Mouse (Mus musculus) Patski (cell line): ENCODE data around the gene Trim13. TPM values are rescaled to one million over a fixed set of nuclear protein-coding genes. Genes with fewer than 3 reads are reported as not detected.
"Not testable (repeated sequence)": the region's sequence is repeated elsewhere in the genome, so short reads cannot be mapped to it uniquely, and the experiment has no call there.

Experiments
- ATAC-seq: fragments of 100-300 bp; one replicate; pipeline ENCODE4 v1.8.0; 2021
- CTCF ChIA-PET: fragments of 350-600 bp; sonication (Branson Sonifier 250); formaldehyde crosslinking; loops from one replicate; lab custom pipeline; 2022; ENCODE audit warnings: inconsistent platforms; lab: Charles Lee
- POLR2A ChIA-PET: fragments of 350-600 bp; sonication (Branson Sonifier 250); formaldehyde crosslinking; loops from one replicate; lab custom pipeline; 2022; ENCODE audit warnings: antibody characterized with exemption, inconsistent platforms; lab: Charles Lee
- DNase-seq: peaks from one replicate; pipeline ENCODE4 v3.0.0-alpha.2; 2011; ENCODE audit warnings: low read depth, low spot score
- H3K27me3 ChIP-seq: fragments of 371-371 bp; one replicate; pipeline ENCODE4 v1.5.1; 2021
- CTCF ChIP-seq: fragments of 100-300 bp; IDR thresholded peaks from one replicate; pipeline ENCODE4 v1.5.1; 2021
- in situ Hi-C: fragments of 300-500 bp; cut with MboI; formaldehyde crosslinking; loops from 3 replicates; pipeline ENCODE4 v1.11.1; 2018; ENCODE audit warnings: low pct_unique_long_range_greater_than_20kb, mixed read lengths
- polyA plus RNA-seq: library from polyadenylated mRNA; unstranded; gene quantifications from one replicate; pipeline ENCODE4 v1.2.3, GENCODE M21; 2021

Gene Trim13
- polyA plus RNA-seq, 1 experiment from 2014 or later, result 13.2 TPM

DNA sequence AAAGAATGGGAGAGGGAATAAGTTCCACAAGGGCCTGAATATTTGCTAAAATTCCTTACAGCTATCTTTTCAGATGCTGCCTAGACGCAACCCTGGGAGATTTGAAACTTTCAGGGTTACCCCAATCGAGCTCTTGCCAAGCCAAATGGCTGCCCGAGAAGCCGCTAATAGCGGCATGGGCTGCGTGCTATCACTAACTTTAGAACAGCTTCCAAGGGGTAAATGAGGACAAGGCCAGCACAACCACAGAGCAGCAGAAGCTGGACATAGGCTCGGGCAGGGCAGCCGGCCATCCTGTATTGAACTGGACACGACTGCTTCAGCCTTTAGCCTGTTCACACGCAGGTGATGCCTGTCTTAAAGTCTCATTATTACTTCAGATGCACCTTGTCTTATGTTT lies 23.0 kb upstream of the Trim13 start:
- ChIA-PET CTCF (no interaction called here), POLR2A (no interaction called here)
- H3K27me3 ChIP-seq, result no peaks in the 10 kb centered on the region
- DNase-seq, result no peak
- no peak for TF ChIP-seq CTCF
- in situ Hi-C loops, result no loop called here
- ATAC-seq, result no peak

DNA sequence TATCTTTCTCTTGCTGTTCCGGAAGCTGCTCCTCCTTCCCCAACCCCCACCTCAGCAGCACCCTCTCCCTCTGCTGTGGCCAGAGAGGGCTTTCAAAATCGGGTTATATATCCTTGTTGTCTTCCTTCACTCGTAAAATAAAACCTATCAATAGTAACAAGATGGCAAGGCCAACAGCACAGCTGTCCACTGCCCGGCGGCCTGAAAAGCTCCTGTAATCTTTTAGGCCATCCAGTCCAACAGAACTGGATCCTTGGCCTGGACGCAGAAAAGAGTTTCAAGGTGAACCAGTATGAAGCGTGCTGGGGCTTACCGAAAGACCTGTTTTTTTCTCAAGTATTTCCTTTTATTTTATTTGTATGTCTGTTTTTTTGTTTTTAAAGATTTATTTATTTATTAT lies 22.1 kb upstream of the Trim13 start:
- CTCF ChIA-PET, result no interaction called here
- ATAC-seq, result no peak
- H3K27me3 ChIP-seq, result no peaks in the 10 kb centered on the region
- POLR2A ChIA-PET, result no interaction called here
- DNase-seq, result no peak
- in situ Hi-C loops, result no loop called here
- TF ChIP-seq CTCF, result no peak

DNA sequence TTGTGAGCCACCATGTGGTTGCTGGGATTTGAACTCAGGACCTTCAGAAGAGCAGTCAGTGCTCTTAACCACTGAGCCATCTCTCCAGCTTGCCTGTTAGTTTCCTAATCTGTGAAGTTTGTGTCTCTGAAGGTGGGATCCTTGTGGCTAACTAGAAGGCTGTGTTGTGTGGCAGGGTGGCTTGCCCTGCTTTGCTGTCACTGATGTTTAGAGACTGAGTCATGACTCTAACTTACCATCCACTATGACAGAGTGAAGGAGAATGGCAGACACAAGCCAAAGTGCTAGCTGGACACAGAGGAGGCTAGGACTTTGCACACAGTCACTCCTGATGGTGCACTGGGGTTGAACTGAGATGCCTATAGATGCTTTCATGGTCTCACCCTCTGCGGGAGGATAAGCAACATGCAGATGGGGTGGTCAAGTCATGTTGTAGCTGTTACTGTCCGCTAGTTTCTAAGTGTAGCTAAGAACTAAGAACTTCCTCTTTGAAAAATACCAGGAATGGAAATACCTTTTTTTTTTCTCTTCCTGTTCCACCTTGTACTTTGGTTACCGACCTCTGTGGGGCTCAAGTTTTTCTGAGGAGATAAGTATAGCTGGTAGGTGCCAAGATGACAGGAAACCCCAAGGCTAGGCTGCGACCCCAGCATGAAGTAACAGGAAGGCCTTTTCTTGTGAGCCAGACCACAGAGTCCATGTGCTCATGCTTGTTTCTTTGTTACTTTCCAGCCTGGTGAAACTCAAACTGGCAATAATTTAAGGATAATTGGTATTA lies 8.6 kb upstream of the Trim13 start:
- POLR2A ChIA-PET, result no interaction called here

DNA sequence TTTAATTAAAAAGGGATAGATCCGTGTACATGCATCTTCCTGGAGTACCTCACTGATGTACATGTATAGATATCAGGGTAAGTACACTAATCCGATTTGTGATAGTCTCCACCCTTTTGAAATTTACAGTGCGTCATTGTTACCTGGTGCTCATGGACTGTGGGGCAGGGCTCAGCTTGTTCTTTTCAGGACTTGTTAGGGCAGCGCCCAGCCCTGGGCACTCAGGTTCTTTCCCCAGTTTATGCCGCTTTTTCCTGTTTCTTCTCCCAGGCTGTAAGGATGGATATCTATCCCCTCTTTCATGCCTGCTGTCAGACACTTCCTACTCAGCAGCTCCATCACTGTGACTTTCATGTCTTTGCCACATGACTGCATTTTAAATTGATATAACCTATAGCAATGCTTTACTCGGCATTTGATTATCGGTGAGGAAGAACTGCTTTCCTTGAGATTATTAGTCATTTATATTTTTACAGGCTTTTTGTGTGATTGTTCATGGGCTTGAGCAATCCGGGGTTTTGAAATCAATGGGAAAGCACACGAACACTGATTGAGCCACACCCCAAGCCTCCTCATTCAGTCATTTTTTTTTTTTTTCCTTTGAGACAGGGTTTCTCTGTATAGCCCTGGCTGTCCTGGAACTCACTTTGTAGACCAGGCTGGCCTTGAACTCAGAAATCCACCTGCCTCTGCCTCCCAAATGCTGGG lies 1.2 kb upstream of the Trim13 start:
- no peak for ATAC-seq
- CTCF ChIA-PET, result no interaction called here
- no peaks in the 10 kb centered on the region for H3K27me3 ChIP-seq
- TF ChIP-seq CTCF, result no peak
- in situ Hi-C loops, result no loop called here
- POLR2A ChIA-PET, result no interaction called here
- no peak for DNase-seq

More for the DNA sequence above, 8.6 kb upstream of the Trim13 start:
- peaks cover 3% of the 10 kb centered on the region for H3K27me3 ChIP-seq
- ATAC-seq (no peak), DNase-seq (no peak)
- in situ Hi-C loops, result no loop called here
- CTCF ChIA-PET, result no interaction called here
- TF ChIP-seq CTCF, result no peak

DNA sequence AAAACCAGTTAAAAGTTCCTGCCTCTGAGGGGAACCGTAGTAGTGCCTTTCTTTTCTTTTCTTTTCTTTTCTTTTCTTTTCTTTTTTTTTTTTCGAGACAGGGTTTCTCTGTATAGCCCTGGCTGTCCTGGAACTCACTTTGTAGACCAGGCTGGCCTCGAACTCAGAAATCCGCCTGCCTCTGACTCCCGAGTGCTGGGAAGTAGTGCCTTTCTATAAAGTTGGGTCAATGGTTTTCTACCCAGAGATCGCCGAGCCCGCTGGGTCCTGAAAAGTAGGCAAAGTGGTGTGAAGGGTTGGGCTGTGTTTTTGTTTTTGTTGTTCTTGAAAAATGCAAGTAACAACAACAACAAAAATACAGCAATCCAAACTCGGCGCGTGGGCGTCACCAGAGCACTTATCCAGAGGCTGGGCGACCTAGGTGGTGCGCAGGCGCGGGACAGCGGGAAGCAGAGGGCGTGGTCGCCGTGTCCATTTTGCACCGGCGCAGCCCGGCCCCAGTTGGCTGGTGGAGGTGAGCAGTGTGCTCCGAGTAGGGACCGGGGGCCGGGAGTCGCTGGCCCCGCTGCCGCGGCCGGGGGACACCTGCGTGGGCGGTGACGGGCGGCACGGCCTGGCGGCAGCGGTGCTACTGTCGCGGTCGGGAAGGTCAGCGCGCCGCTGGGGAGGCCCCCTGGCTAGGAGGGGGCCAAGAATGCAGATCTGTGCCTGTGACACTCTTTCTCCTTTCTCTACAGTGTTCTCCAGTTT lies 1.2 kb downstream of the Trim13 start:
- H3K27me3 ChIP-seq, result no peaks in the 10 kb centered on the region
- CTCF ChIA-PET, result no interaction called here
- peak; percentile 24 for DNase-seq
- no peak for TF ChIP-seq CTCF
- in situ Hi-C loops, result no loop called here
- peak; percentile 82 for ATAC-seq
- POLR2A ChIA-PET, result interaction anchor here (1.0 to 1.5 kb wide), 2 partner anchors 8 to 9 kb away, joined by 3 to 4 read pairs; partner anchors contain the start of gene Kcnrg

DNA sequence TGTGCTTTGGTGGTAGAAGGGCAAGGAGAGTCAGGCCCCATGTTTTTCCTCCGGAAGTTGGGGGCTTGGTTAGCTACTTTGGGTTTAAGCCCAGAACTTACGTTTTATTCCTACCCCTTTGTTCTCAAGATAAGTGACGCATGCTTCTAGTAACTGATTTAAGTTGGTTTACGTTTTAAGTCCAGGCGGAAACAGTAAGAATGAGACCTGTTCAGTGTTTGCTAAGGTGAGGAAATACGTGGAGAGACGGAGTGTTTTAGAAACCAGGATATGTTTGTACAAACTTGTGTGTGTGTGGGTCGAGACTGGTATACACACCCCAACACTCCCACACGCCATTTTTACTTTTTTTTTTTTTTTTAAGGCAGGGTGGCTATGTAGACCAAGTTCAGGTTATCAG lies 3.3 kb downstream of the Trim13 start:
- CTCF ChIA-PET, result interaction anchor here (1.2 kb wide), 2 partner anchors 9 to 30 kb away, joined by 3 to 4 read pairs; no protein-coding TSS in a partner anchor
- no peaks in the 10 kb centered on the region for H3K27me3 ChIP-seq
- ATAC-seq (no peak), DNase-seq (no peak)
- TF ChIP-seq CTCF, result no peak
- POLR2A ChIA-PET, result no interaction called here
- in situ Hi-C loops, result no loop called here

DNA sequence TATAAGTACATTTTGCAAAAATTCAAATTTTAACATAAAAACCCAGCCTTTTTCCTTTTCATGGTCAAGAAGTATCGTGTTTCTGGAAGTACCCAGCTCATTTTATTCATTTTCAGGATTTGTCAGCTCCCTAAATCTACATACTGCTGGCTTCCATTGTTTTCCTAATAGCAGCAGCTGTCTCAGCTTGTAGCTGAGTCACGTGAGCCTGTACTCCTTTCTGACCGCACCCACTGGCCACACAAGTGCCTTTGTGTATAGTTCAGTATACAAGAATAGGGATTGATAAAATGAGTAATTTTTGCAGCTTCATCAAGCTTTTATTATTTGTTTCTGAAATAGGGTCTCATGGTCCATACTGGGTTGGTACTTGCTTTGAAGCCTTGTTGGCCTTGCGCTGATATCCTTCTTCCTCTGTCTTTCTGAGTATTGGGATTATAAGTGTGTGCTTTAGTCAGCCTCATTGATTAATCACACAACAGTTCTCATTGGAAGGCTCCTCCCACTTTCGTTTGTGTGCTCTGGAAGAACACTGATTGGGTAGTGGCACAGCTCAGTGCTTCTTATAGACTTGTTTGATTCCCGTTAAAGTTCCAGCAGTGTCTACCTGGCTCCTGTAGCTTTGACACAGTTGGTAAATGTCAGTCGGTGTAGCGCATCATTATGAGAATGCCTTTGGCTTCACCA lies 5.2 kb downstream of the Trim13 start:
- POLR2A ChIA-PET, result no interaction called here
- CTCF ChIA-PET, result no interaction called here
- DNase-seq (no peak), ATAC-seq (no peak)
- in situ Hi-C loops, result no loop called here
- no peak for TF ChIP-seq CTCF
- no peaks in the 10 kb centered on the region for H3K27me3 ChIP-seq

DNA sequence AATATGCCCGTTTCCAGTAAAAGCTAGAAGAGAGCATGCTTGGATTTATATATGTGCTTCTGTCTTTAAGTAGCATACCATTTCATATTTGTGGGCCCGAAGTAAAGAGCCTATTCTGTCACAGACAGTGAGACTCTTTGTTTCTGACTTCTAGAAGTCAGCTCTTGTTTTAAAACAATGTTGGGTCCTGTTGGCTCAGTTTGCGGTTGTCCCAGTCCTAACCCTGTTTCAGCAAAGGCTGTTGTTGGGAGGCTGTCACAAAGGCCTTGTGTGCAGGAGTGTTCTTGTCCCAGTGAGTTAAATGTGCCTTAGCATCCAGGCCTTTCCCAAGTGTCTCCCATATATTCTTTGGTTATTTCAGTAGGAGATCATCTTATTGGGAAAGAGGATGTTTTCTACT lies 6.0 kb downstream of the Trim13 start:
- POLR2A ChIA-PET, result no interaction called here
- CTCF ChIA-PET, result interaction anchor here (0.6 kb wide), 1 partner anchor 45 kb away, joined by 3 read pairs; no protein-coding TSS in a partner anchor

DNA sequence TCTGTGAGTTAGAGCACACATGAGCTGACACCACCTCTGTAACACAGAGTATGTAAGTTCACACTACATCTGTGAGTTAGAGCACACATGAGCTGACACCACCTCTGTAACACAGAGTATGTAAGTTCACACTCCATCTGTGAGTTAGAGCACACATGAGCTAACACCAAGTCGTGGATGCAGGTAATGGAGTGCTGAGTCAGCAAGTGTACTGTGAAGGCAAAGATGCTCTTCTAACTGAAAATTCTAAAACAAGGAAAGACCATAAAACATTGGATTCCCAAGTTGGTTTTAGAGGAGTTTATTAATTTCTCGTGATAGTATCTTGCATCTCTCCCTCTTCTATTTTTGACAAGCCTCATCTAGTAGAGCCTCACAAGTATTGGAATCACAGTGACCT lies 8.0 kb downstream of the Trim13 start:
- CTCF ChIA-PET, in situ Hi-C loops, DNase-seq, POLR2A ChIA-PET, ATAC-seq, H3K27me3 ChIP-seq: not testable (repeated sequence)

More for the DNA sequence above, 6.0 kb downstream of the Trim13 start:
- no peak for TF ChIP-seq CTCF
- in situ Hi-C loops, result no loop called here
- DNase-seq, result no peak
- H3K27me3 ChIP-seq, result no peaks in the 10 kb centered on the region
- no peak for ATAC-seq

DNA sequence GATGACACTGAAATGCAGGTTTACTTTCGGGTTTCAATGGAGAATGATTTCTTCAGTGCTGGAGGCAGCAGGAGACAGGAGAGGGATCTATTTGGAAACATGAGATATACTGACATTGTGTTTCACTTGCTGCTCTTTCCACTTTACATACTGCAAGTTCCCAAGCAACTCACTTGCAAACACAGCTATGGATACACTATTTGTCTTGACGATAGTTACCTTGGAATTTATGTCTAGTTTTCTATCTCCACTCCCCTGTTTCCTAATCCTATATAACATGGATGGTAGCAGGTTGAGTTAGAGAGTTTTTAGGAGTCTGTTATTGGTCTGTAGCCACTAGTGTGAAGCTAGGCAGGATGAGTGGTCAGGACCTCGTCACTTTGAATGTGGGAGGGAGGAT lies 9.1 kb downstream of the Trim13 start, which contains the start of gene Kcnrg:
TSS of gene Kcnrg (plus strand) at position 301 of the 400 bp plus-strand sequence.
- CTCF ChIA-PET, result interaction anchor here (1.2 to 1.3 kb wide), 2 partner anchors 9 kb away, joined by 4 read pairs; partner anchors contain the start of gene Trim13
- no peaks in the 10 kb centered on the region for H3K27me3 ChIP-seq
- DNase-seq (no peak), ATAC-seq (peak; percentile 26)
- in situ Hi-C loops, result no loop called here
- POLR2A ChIA-PET, result interaction anchor here (1.0 kb wide), 1 partner anchor 8 kb away, joined by 3 read pairs; no protein-coding TSS in a partner anchor
- TF ChIP-seq CTCF, result peak; percentile 3
